Mouse (Mus musculus): ENCODE data around the gene Ccdc57. TPM values are rescaled to one million over a fixed set of nuclear protein-coding genes. Genes with fewer than 3 reads are reported as not detected.
A peak's percentile ranks its signal among the peaks of the same experiment; 100 is the strongest.

Ccdc57 gene
- polyA plus RNA-seq, 1 experiment from 2014 or later = 5.6 TPM

- Histone ChIP-seq H3K9me3 (ENCODE audit: control insufficient read depth, low read depth, low read length) (no peaks in the 10 kb centered on the region), H3K4me1 (ENCODE audit: control insufficient read depth, insufficient read depth, low read length) (no peaks in the 10 kb centered on the region), H3K4me2 (replicated peaks; ENCODE audit: low read depth, low read length) (no peak overlapping the region), H3K27ac (ENCODE audit: low read length) (no peak overlapping the region), H3K9ac (replicated peaks; ENCODE audit: low read depth, low read length) (no peak overlapping the region), H3K4me3 (ENCODE audit: low read depth, low read length) (no peak overlapping the region), H3K36me3 (ENCODE audit: control insufficient read depth, insufficient read depth, low read length) (no peaks in the 10 kb centered on the region), H3K27me3 (ENCODE audit: control insufficient read depth, insufficient read depth, low read length) (no peaks in the 10 kb centered on the region)
- no peak for ATAC-seq (ENCODE audit: insufficient number of reproducible peaks, insufficient read depth, low FRiP score, low read depth)
- 81% methylated on average over 24 of the region's 24 CpGs for WGBS
Observed at GRCm38 (mm10) chr11:120903159-120903850, 29.4 kb downstream of the Ccdc57 start.

- no peak overlapping the region for H3K4me2 ChIP-seq (replicated peaks; ENCODE audit: low read depth, low read length)
- H3K36me3 ChIP-seq (ENCODE audit: control insufficient read depth, insufficient read depth, low read length) = no peaks in the 10 kb centered on the region
- no peaks in the 10 kb centered on the region for H3K4me1 ChIP-seq (ENCODE audit: control insufficient read depth, insufficient read depth, low read length)
- H3K27me3 ChIP-seq (ENCODE audit: control insufficient read depth, insufficient read depth, low read length) = no peaks in the 10 kb centered on the region
- H3K27ac ChIP-seq (ENCODE audit: low read length) = no peak overlapping the region
- H3K9ac ChIP-seq (replicated peaks; ENCODE audit: low read depth, low read length) = no peak overlapping the region
- peak; percentile 50 for ATAC-seq (ENCODE audit: insufficient number of reproducible peaks, insufficient read depth, low FRiP score, low read depth)
- 51% methylated on average over 10 of the region's 10 CpGs for WGBS
- H3K4me3 ChIP-seq (ENCODE audit: low read depth, low read length) = no peak overlapping the region
- no peaks in the 10 kb centered on the region for H3K9me3 ChIP-seq (ENCODE audit: control insufficient read depth, low read depth, low read length)
Observed at GRCm38 (mm10) chr11:120902487-120903142, 30.1 kb downstream of the Ccdc57 start.

- H3K4me1 ChIP-seq (ENCODE audit: control insufficient read depth, insufficient read depth, low read length) = no peaks in the 10 kb centered on the region
- no peaks in the 10 kb centered on the region for H3K27me3 ChIP-seq (ENCODE audit: control insufficient read depth, insufficient read depth, low read length)
- H3K4me3 ChIP-seq (ENCODE audit: low read depth, low read length) = no peak overlapping the region
- ATAC-seq (ENCODE audit: insufficient number of reproducible peaks, insufficient read depth, low FRiP score, low read depth) = no peak
- H3K9me3 ChIP-seq (ENCODE audit: control insufficient read depth, low read depth, low read length) = no peaks in the 10 kb centered on the region
- no peak overlapping the region for H3K9ac ChIP-seq (replicated peaks; ENCODE audit: low read depth, low read length)
- no peaks in the 10 kb centered on the region; the same call in 1 of the 2 replicates for H3K36me3 ChIP-seq (ENCODE audit: control insufficient read depth, insufficient read depth, low read length)
- 77% methylated on average over 21 of the region's 21 CpGs for WGBS
- no peak overlapping the region for H3K27ac ChIP-seq (ENCODE audit: low read length)
- no peak overlapping the region for H3K4me2 ChIP-seq (replicated peaks; ENCODE audit: low read depth, low read length)
Observed at GRCm38 (mm10) chr11:120901729-120902486, 30.8 kb downstream of the Ccdc57 start.

GRCm38 (mm10) chr11:120900276-120901244 lies 32.1 kb downstream of the Ccdc57 start:
- H3K4me3 ChIP-seq (ENCODE audit: low read depth, low read length) = no peak overlapping the region

GRCm38 (mm10) chr11:120898114-120898548 lies 34.5 kb downstream of the Ccdc57 start:
- H3K36me3 ChIP-seq (ENCODE audit: control insufficient read depth, insufficient read depth, low read length) = peaks cover 5% of the 10 kb centered on the region
- no peaks in the 10 kb centered on the region for H3K27me3 ChIP-seq (ENCODE audit: control insufficient read depth, insufficient read depth, low read length)
- no peak overlapping the region for H3K27ac ChIP-seq (ENCODE audit: low read length)
- H3K9me3 ChIP-seq (ENCODE audit: control insufficient read depth, low read depth, low read length) = no peaks in the 10 kb centered on the region
- no peak for ATAC-seq (ENCODE audit: insufficient number of reproducible peaks, insufficient read depth, low FRiP score, low read depth)
- H3K9ac ChIP-seq (replicated peaks; ENCODE audit: low read depth, low read length) = no peak overlapping the region
- no peak overlapping the region for H3K4me3 ChIP-seq (ENCODE audit: low read depth, low read length)
- WGBS = 87% methylated on average over 6 of the region's 6 CpGs
- H3K4me1 ChIP-seq (ENCODE audit: control insufficient read depth, insufficient read depth, low read length) = no peaks in the 10 kb centered on the region
- no peak overlapping the region for H3K4me2 ChIP-seq (replicated peaks; ENCODE audit: low read depth, low read length)

More at GRCm38 (mm10) chr11:120900276-120901244, 32.1 kb downstream of the Ccdc57 start:
- H3K36me3 ChIP-seq (ENCODE audit: control insufficient read depth, insufficient read depth, low read length) = no peaks in the 10 kb centered on the region; the same call in 1 of the 2 replicates
- peak; percentile 36; the same call in 1 of the 2 replicates for ATAC-seq (ENCODE audit: insufficient number of reproducible peaks, insufficient read depth, low FRiP score, low read depth)
- no peaks in the 10 kb centered on the region for H3K9me3 ChIP-seq (ENCODE audit: control insufficient read depth, low read depth, low read length)
- H3K4me1 ChIP-seq (ENCODE audit: control insufficient read depth, insufficient read depth, low read length) = no peaks in the 10 kb centered on the region
- WGBS = 73% methylated on average over 8 of the region's 8 CpGs
- H3K27ac ChIP-seq (ENCODE audit: low read length) = peak overlapping the region; percentile 55
- no peak overlapping the region for H3K4me2 ChIP-seq (replicated peaks; ENCODE audit: low read depth, low read length)
- no peak overlapping the region for H3K9ac ChIP-seq (replicated peaks; ENCODE audit: low read depth, low read length)
- no peaks in the 10 kb centered on the region for H3K27me3 ChIP-seq (ENCODE audit: control insufficient read depth, insufficient read depth, low read length)

- Histone ChIP-seq H3K9ac (replicated peaks; ENCODE audit: low read depth, low read length) (no peak overlapping the region), H3K4me2 (replicated peaks; ENCODE audit: low read depth, low read length) (no peak overlapping the region), H3K4me3 (ENCODE audit: low read depth, low read length) (no peak overlapping the region), H3K27ac (ENCODE audit: low read length) (no peak overlapping the region), H3K4me1 (ENCODE audit: control insufficient read depth, insufficient read depth, low read length) (no peaks in the 10 kb centered on the region), H3K27me3 (ENCODE audit: control insufficient read depth, insufficient read depth, low read length) (no peaks in the 10 kb centered on the region), H3K9me3 (ENCODE audit: control insufficient read depth, low read depth, low read length) (no peaks in the 10 kb centered on the region), H3K36me3 (ENCODE audit: control insufficient read depth, insufficient read depth, low read length) (peaks cover 5% of the 10 kb centered on the region)
- WGBS = 90% methylated on average over 6 of the region's 6 CpGs
- ATAC-seq (ENCODE audit: insufficient number of reproducible peaks, insufficient read depth, low FRiP score, low read depth) = no peak
Observed at GRCm38 (mm10) chr11:120895441-120895840, 37.2 kb downstream of the Ccdc57 start.

- Histone ChIP-seq H3K9ac (replicated peaks; ENCODE audit: low read depth, low read length) (no peak overlapping the region), H3K36me3 (ENCODE audit: control insufficient read depth, insufficient read depth, low read length) (peaks cover 5% of the 10 kb centered on the region), H3K27me3 (ENCODE audit: control insufficient read depth, insufficient read depth, low read length) (no peaks in the 10 kb centered on the region), H3K27ac (ENCODE audit: low read length) (no peak overlapping the region), H3K4me2 (replicated peaks; ENCODE audit: low read depth, low read length) (no peak overlapping the region), H3K4me1 (ENCODE audit: control insufficient read depth, insufficient read depth, low read length) (no peaks in the 10 kb centered on the region), H3K9me3 (ENCODE audit: control insufficient read depth, low read depth, low read length) (no peaks in the 10 kb centered on the region), H3K4me3 (ENCODE audit: low read depth, low read length) (no peak overlapping the region)
- no peak for ATAC-seq (ENCODE audit: insufficient number of reproducible peaks, insufficient read depth, low FRiP score, low read depth)
- WGBS = 80% methylated on average over 8 of the region's 8 CpGs
Observed at GRCm38 (mm10) chr11:120894397-120894796, 38.3 kb downstream of the Ccdc57 start.
